Mouse (Mus musculus) c-Kit-positive CD71-positive TER-119-positive erythroid progenitor cells, embryonic 14.5 days (primary cell): ENCODE measurements around the gene Pmm1.
"Not testable (repeated sequence)": the region's sequence is repeated elsewhere in the genome, so short reads cannot be mapped to it uniquely, and the experiment has no call there.

Experiments used
- DNase-seq: peaks from one replicate; pipeline ENCODE4 v3.0.0-alpha.2; 2013; ENCODE audit warnings: low spot score

Pmm1 gene

DNA sequence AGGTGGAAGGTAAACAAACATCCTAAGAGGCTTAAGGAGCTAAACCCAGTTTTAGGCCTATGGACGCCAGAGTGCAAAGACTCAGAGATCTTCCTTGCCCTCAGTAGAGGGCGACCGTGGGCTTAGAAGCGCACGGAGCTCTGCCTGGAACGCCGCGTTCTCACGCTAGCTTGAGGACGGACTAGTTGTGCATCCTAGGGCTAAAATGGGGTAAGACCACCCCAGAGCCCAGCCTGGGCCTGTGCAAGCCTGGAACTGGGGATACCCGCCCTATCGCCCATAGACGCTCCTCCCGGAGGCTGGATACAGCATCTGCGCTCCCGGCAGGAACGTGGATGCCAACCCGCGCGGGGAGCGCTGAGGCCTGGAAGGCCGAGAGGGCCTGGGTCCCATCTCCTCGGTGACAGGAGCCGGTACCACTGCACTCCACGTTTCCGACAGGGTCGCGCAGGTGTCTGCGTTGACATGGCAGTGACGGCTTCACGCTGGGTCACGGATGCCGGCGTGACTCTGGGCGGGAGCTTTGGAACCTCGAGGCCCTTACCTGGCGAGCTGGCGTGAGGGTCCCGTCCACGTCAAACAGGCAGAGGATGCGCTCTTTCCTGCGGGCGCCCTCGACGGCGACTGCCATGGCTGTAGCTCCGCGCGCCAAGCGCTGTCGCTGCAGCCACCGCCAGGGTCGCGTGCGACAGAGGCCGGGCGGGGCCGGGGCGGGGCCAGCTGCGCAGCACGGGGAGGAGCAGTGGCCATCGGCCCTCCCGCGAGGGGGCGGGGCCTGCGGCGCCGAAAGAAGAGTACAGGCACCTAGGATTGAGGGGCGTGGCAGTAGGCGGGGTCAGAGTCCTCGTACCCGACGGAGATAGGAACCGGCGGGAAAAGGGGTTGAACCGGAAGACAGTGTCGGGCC, at the start of gene Pmm1:
TSS of gene Pmm1 (minus strand) at position 760 of the 907 bp plus-strand sequence.
- peak; percentile 99 for DNase-seq

GRCm38 (mm10) chr15:82004257-82004656, 43.5 kb upstream of the Pmm1 start:
- peak; percentile 53 for DNase-seq

DNA sequence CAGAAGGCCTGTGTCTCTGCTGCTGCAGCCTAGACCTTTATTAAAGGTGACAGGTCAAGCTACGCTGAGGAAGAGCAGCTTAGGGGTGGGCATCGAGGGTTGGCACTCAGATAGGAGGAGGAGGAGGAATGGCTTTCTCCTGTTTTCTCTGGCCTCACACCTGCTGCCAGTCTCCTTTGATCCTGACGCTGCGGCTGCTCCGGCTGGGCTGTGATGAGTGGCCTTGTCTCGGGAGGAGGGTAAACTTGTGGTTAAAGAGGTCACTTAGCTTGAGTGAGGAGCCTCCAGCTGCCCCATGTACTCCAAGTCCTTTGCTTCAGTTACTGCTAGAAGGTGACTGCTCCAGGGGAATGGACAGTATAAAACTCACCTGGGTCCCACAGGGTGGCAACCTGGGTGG, 33.3 kb upstream of the Pmm1 start:
- no peak for DNase-seq

DNA sequence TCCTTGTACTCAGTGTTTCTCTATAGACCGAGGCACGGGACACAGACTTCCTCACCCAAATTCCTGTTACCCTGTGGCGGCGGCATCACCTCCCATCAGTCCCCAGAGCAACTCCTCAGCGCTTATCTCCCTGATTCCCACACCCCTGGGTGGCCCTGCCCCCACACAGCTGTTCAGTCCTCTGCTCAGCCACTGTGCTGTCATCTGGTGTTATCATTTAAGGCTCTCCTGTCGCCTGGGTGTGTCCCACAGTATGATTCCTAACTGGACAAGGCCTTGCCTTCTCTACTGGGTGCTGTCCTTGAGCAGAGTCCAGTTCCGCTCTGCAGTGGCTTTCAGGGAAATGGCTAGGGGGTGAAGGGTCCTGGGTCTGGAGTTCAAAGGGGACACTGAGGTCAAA, 29.8 kb upstream of the Pmm1 start:
- DNase-seq = peak; percentile 81

- peak; percentile 92 for DNase-seq
These were observed 28.8 kb upstream of the Pmm1 start for GRCm38 (mm10) chr15:81989371-81990062.

- DNase-seq = no peak
These were observed 26.9 kb upstream of the Pmm1 start, which contains the start of gene Xrcc6 for GRCm38 (mm10) chr15:81987646-81988045. Gene Xrcc6, plus strand, starts transcription at chr15:81987835.

DNA sequence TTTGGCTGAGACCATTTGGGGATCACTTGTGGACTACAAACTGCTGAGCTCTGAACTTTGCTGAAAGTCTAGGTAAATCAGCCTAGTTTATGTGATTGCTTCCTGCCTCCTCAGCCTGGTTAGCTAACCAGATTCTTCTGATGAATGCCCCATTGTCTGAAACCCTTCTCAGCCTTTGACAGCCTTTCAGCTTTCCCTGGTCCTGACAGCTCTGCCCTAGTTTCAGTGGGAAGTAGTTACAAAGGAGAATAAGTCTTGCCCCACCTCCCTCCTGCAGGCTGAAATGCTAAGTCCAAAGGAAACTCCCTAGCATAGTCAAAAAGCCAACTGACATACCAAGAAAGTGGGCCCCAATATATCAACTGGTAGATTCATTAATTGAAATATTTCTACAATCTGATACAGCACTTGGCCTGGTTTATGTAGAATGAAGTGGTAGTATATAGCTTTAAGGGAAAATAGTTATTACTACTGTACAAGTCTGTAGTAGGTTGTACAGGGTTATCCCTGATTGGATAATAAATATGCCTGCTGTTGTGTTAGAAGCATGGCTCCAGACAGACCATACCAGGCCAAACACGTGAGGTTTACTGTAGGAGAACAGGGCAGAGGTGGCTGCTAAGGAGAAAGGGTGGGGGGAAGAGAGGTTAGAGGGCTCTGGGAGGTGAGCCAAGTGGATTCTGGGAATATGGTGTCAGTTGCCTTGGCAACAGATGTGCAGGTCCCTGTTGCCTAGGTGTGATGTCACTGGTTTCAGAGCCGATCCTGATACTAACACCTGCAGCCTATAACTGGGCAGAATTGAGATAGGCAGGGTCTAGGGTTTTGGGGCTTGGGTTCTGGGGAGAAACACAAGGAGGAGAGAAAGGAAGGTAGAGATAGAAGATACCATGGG, 24.8 kb upstream of the Pmm1 start:
- DNase-seq = no peak

DNA sequence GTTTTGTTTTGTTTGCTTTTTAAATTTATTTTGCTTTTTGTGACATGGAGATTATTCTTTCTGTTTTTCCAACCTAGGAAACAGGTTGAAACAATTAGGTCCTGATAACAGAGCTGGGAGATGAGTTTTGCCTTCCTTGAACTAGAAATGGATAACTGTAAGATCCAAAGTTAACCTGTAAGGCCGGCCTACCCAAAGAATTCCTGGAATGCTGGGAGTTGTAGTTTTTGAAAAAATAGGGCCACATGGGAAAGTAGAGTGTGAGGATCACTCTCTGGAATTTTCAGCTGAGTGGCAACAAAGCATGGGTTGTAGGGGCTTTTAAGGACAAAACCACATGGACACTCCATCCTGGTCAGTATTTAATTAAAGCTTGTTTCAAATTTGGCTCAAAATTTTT, 21.4 kb upstream of the Pmm1 start:
- no peak for DNase-seq

GRCm38 (mm10) chr15:81980321-81980720, 19.6 kb upstream of the Pmm1 start, which contains the start of gene 1700029P11Rik:
Gene 1700029P11Rik, plus strand, starts transcription at chr15:81980540.
- DNase-seq = no peak

GRCm38 (mm10) chr15:81975156-81975555, 14.4 kb upstream of the Pmm1 start:
- not testable (repeated sequence) for DNase-seq

- DNase-seq = not testable (repeated sequence)
These were observed 9.8 kb upstream of the Pmm1 start for GRCm38 (mm10) chr15:81970498-81970897.

GRCm38 (mm10) chr15:81969635-81970034, 8.9 kb upstream of the Pmm1 start:
- not testable (repeated sequence) for DNase-seq

DNA sequence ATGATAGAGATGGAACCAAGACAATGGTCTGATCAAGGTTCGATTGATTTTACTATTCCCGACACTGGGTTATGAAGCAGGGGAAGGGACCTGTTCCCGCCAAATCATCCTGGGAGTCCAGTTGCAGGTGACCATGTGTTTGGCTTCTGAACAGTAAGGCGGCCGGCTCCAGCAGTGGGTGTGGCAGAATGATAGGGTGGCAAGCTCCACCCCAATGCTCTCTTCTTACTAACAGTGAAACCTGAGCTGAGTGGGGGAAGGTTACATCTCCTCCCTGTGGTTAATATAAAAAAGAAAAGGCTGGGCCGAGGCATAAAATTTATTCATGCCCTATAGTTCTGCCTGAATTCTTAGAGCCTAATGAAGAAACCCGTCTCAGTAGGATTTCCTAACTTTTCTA, 8.4 kb upstream of the Pmm1 start:
- peak; percentile 41 for DNase-seq

GRCm38 (mm10) chr15:81968447-81968846, 7.7 kb upstream of the Pmm1 start:
- DNase-seq = no peak

DNA sequence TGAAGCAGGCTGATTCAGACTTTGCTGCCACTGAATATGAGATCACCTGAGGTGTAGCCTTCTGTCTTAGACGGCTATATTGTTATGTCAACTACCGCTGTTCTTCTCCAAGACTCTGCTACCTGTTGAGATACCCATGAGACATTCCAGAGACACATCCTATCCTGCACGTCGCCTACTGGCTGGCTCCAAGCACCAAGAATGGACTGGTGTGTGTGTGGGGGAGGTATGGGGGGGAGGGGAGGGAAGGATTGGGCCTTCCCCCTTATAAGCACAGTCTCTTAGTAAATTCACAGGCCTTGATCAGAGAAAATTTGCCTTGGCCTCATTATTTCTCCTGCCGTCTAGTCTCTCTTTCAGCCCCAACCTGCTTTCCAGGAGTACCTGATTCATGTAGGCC, 7.1 kb upstream of the Pmm1 start:
- DNase-seq = no peak

DNA sequence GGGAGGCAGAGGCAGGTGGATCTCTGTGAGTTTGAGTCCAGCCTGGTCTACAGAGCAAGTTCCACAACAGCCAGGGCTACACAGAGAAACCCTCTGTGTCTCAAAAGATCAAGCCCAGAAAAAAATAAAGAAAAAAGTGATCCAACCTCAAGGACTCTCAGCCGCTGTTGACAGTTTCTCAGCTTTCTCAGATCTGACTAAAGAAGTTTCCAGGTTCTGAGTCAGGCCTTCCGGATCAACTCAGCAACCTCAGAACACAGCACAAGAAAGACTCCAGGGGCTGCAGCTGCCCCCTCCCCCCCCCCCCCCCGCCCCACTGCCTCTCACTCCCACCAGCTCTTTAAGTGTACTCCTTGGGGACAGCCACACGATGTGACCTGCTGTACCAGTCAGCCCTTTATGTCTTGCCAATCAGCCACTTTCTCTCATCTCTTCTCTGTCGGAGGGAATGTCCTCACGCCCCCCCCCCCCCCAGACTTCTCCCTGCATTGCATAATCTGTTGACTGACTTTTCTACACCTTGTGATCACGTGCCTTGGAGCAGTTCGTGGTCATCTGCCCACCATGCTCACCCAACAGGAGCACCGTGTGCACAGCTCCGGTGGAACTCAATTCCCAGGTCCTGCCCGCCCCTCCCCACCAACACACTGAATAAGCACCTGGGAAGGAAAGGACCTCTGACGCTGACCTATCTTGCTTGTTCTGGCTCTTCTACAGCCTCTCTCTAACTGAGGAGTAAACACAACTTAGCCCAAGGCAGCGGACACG, 5.5 kb upstream of the Pmm1 start:
- DNase-seq = no peak

DNA sequence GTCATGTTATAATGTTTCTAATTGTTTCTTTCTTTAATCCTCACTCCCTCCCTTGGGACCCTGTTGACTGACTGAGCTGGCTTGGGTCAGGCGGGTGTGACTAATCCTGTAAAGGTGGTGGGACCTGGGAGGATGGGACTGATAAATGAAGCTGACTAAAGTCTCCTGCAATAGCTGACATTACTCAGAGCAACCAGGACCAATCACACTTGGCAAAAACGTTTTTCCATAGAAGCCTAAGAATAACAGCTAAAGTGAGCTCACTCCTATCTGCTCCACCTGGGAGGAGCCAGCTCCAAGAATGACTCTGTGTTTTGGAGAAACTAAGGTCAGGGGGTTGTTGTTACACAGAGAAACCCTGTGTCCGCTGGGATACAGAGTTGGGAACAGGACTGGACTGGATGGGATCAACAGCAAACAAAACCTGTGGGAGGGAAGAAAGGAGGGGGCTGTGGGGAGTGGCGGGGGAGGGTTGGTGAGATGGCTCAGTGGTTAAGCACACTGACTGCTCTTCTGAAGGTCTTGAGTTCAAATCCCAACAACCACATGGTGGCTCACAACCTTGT, 4.3 kb upstream of the Pmm1 start:
- DNase-seq = no peak

DNA sequence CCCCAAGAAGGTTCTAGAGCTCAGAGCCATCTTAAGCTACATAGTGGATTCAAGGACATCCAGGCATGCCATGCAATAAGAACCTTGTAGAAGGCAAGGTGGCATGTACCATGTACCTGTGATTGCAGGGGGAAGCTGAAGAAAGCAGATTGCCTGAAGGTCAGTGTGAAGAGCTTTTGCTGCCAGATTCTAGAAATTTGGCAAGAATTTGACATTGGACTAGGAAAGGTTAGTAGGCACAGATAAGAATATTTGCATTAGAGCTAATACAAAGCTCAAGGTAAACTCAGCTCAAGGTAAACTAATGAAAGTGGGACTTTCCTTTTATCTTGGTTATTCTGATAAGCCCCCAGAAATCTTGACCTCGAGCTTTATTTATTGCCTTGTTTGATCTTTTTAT, 3.5 kb upstream of the Pmm1 start:
- no peak for DNase-seq

DNA sequence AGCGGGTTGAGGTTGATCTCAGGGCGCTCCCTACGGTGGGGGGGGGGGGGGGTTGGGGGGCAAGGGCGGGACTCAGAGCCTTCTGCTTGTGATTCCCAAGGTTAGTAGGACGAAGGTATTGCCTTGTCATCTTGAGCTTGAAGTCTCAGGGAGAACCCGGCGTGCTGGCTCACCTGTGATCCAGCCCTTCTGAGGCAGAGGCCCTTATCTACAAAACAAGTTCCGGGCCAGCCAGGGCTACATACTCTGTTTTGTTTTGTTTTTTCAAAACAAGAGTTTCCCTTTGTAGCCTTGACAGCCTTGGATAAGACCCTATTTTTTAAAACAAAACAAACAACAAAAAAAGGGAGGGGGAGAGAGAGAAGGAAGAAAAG, 335 bp upstream of the Pmm1 start:
- no peak for DNase-seq

- no peak for DNase-seq
These were observed 1.8 kb downstream of the Pmm1 start for GRCm38 (mm10) chr15:81958906-81959305.

DNA sequence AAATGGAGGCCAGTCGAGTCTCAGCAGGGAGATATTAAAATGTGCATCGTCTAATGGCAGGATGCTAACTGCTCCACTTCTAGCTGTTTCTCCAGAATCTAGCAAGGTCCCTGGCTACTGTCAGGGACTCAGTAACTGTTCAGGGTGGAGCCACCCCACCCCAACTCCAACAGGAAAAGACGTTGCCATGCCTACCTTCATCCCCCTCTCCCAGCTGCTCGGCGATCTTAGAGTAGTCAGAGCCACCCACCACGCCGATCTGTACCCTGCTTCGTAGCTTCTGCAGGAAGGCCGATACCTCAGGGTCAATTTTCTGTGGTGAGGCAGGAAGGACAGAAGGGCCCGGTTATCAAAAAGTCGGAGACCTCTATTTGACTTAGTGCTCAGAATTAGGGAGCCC, 3.1 kb downstream of the Pmm1 start:
- DNase-seq = no peak
